Mouse (Mus musculus) urinary bladder, adult 18-20 months (tissue): ENCODE results near the gene Neurl1b.

Experiments
- DNase-seq, 2 experiments: peaks; one replicate each; pipeline ENCODE4 v3.0.0; 2022; ENCODE audit warnings: low spot score in 2 of 2, mixed read lengths in 2 of 2

Neurl1b gene

DNA sequence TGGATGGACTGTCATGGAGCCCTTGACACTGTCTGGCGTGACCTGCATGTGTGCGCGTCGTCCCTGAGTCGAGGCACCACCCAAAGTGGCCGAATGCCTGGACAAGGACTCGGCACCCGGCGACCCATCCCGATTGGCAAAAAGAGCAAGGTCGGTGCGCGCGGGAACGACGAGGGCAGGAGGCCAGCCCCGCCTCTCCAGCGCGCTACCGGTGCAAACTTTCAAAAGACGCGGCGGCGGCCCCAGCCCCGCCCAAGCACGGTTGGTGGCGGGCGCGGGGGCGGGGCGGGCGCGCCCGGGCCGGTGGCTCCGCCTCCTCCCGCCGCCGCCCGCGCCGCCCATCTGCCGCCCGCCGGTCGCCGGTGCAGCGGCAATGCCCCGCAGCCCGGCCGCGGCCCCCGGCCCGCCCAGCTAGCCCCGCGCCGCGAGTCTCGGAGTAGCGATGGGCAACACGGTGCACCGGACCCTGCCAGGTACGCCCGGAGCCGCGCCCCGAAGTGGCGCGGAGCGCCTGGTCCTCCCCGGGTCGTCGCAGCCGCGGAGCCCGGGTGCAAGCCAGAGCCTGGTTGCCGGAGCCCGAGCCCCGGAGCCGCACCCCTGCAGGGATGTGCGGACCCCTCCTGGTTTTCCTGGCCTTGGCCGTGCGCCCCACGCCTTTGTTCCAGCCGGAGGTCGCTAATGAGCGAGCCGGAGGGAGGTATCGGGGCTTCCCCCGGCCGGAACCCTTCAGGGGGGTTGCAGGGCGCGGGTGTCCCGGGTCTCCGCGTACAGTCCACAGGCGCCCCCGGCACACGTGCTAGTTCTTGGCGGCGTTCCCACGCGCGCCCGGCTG lies at the start of gene Neurl1b:
Neurl1b (plus strand) TSS at position 307 of the 832 bp plus-strand sequence.
- DNase-seq: peak in 1 of 2 experiments; percentile 52

DNA sequence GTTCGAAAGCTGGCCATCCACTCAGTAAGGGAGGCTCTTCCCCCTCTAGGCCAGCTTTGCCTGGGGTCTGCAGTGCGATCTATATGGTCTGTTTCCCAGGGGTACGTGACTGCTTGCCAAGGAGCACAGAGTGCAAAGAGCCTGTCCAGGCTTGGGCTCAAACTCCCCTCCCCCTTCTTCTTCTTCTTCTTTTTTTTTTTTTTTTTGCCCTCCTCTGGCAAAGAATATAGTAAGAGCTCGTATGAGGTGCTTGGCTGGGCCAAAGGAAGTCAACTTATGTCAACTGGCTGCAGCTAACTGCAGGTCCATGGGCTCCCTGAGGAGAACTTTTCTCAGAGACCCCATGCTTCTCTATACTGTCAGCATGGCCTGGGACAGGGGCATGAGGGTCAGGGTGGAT lies 47.8 kb upstream of the Neurl1b start:
- DNase-seq: no peak

DNA sequence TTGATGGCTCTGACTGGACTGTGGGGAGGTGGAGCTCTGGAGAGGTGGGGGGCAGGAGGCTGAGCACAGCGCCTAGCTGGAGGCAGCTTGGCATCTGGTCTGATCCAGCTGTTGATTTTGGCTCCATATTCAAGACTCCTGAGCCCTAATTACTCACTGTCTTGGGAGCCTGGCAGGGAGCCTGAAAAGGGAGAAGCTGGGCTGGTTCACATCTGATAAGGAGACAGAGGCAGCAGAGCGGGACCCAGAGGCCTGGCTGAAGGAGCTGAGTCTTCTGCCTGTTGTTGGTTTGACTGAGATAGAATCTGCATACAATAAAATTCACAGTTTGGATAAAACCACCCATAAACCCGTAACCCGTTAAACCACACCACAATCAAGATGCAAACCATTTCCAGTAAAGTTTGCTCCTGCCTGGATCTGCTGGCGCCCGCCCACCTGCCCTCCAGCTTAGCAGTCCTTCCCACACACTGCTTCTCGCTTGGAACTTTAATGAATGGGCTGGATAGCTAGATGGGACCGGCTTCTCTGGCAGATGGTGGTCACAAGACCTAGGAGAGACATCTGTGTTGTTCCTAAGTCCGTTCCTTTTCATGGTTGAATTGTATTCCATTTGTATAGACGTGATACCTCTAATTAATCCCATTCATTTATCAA lies 46.2 kb upstream of the Neurl1b start:
- peak; percentile 44 to 70 for DNase-seq

DNA sequence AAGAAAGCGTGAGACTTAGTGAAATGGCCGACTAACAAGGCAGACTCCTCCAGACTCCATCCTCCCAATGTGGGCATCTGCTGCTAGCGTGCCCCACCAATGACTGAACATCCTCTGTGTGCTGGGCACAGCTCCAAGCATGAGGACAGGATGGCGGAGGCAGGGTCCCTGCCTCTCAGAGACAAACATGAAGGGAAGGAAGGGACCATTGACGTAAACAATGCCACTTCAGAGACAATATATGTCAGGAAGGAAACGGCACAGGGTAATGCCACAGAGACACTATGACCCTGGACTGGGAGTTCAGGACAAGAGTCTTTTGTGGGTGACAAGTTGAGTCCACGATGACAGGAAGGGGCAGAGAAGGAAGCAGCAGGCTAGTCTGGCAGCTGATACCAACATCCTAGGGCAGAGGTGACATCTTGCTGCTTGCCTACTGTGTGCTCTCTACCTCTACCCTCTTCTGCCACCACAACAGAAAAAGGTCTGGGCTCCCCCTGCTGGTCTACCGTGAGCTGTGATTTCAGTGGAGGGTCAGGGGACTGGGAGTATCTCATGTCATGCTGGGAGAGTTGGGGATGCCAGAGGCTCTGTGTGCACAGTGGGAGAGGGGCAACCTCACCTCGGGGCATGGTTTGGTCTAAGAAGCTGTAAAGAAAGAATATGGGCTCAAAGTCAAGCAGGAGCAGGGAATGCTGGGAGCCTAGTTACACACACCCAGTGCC lies 43.9 kb upstream of the Neurl1b start:
- peak in 1 of 2 experiments; percentile 42 for DNase-seq

DNA sequence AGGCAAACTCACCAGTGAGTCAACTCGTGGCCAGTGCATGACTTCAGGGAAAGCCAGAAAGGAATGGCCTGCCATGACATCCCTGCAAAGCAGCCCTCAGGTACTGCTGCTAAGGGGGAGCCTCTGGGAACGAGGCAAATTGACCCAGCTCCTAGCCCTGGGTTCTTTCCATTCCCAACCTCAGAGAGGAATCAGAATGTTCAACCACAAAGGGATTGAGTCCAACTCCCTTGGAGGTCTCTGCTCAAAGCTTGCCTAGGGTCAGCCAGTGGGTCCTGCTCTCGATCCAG lies 43.4 kb upstream of the Neurl1b start:
- DNase-seq: no peak

DNA sequence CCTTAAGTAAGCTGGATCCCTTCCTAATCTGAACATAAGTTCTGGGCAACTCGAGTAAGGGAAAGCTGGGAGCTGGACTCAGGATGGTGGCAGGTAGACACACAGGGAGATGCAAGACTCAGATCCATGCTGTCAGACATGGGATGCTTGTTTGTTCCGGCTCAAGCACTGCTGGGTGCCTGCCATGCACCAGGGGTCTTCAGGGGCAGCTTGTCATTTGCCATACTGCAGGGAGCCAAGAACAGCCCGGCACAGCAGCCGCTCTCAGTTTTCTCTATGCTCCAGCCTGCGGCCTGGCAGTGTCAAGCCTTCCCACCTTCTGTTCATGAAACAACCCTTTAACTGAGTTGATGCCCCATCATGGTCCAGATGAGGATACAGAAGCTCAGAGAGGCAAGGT lies 41.4 kb upstream of the Neurl1b start:
- no peak for DNase-seq

DNA sequence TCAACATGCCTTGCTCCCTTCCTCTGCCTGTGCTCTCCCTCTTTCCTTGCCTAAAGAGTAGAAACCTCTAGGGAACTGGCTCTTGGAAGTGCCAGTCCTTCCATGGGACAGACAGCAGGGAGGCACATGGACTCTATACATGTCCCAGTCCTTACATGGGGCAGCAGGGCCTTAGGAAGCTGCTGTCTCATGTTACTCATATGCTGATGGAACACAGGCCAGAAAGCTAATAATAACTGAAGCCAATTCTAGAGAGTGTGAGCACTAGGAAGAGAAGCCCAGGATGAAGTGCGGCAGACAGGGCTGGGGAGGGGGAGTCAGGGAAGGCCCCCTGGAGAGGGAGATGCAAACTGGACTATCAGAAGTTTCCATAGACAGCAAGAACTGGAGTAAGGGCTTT lies 38.2 kb upstream of the Neurl1b start:
- DNase-seq: no peak

DNA sequence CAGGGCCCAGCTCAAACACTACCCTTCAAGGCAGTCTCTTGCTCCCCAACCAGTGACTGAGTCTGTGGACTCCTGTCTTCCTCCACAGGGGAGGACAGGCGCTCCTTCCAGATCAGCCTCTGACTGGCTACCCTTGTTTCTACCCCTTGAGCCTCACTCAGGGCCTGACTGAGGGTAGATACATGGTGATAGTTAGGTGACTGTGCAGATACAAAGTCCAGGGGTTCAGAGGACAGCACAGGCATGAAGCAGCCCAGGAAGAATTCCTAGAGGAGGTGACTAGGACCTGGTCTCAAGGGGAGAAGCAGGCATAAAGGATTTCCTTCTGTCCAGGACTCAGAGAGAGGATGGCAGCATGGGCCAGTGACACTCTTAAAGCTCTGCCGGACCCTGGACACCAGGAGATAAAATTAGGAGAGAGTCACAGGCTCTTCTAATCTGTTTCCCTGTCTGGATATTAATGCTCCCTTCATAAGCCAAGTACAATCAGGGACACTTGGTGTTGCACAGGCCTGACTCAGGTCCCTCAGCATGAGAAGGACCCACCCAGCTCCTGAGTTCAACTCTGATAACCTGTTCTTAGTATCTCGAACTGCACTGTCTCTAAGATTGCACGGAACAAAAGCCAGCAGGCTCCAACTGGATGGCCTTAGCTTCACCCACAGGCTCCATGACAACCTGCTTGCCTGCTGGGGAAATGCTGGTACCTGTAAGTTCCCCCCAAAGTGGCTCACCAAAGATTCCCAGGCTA lies 37.5 kb upstream of the Neurl1b start:
- no peak for DNase-seq

DNA sequence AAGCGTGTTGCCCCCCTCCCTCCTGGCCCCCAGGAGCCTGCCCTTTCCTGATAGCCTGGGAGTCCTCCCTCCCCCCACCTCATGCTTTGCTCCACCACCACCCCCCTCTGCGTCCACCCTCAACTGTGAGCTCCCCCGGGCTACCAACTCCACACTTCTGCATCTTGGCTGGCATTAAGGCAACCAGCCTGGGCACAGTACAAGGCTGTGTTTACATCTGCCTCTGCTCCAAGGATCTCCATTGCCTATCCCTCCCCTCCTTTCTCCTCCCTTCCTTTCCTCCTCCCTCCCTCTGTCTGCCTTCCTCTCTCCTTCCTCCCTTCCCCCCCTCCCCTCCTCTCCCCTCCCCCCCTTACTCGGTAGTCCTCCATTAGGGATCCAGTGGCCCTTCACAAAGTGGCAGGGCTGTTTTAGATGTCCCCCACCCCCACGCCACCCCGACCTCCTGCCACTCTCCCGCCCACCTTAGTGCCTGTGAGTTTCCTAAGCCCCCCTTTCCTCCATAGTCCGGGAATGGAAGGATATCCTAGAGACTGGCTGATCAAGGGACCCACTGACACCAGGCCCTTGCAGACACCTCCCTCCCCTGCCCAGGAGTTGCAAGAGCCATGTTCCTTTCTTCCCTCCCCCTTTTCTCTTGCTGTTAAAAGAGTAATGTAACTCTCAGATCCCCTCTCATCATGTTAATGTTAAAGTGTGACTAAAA lies 34.2 kb upstream of the Neurl1b start:
- DNase-seq: no peak

DNA sequence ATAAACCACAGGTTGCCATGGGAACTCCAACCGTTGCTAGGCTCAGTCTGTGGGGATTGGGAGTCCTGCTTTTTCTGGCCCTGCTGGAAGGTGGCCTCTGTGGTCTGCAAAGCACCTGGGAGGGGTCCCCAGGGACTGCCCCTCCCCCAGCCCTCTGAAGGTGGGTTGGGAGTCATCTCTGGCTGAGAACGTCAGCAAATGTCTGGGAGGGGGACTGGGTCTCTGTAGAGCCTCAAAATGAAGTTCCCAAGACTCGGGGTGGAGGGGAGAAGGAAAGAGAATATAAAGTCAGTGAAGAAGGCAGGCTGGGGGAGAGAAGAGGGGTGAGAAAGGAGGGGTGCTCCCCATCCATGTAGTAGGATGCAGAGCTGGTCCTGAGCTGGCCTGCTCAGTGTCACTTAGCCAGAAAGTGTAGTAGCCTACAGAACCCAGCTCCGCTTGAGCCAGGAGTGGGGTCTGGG lies 33.6 kb upstream of the Neurl1b start:
- no peak for DNase-seq

DNA sequence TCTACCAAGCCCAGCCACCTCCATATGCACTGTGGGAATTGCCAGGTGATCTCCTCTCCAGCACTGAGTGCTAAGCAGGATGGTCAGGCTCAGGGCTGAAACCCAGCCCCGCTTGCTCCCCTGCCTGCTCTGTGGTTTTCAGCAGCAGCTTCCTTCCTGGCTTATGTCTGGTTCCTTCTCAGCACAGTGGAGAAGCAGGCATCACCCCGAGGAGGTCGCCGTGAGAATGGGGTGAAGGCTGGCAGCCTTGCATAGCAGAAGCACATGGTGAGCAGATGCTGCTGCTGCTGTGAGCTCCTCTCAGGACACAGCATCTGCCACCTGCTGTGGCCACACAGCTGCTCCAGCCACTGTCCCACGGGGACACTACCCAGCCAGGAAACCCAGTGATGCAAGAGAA lies 33.0 kb upstream of the Neurl1b start:
- DNase-seq: no peak

DNA sequence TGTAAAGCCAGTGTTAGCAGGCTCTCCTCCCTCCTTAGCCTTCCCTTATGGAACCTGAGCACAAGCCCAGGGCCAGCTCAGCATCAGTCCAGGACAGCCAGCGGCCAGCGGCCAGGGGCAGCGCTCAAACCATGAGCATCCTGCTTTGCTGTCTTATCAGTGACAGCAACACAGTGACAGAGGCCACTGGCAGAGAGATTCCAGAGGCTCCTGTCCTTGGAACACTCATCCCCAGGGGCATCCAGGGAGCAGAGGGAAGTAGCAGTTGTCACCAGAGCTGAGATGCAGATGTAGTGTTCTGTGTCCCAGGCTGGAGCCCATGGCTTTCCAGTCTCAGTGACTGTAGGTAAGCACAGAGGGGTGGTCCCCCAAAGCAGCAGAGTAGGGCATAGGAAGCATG lies 32.5 kb upstream of the Neurl1b start:
- DNase-seq: no peak

DNA sequence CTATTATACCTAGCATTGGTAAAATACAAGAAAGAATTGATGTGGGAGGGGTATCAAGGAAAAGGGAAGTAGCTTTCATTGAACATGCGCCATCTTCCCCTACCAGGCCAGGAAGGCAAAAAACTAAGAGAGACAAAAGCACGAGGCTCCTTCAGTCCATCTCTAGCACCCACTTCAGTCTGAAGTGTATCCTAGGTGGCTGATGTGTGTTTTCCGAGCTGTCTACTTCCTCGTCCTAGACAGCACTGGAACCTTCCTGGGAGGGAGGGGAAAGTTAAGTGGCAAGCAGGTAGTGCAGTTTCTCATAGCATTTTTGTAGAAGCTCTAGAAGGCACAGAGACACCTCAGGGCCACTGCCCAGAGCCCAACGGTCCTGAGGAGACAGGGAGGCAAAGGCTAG lies 31.9 kb upstream of the Neurl1b start:
- DNase-seq: no peak

DNA sequence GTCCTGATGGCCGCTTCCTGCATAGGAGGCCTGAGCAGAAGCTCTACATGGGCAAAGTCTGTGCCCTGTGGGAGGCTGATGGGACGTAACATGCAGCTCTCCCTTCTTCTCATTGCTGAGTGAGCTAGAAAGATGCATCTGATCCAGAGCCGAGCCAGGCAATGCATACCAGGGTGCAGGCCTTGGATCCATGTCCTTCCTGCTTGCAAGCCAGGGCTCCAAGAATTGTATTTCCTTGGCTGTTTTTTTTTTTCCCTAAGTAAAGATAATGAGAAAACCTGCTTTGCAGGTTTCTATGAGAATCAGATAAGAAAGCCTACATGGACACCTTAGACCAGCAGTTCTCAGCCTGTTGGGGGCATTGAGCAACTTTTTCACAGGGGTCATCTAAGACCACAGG lies 30.5 kb upstream of the Neurl1b start:
- no peak for DNase-seq

DNA sequence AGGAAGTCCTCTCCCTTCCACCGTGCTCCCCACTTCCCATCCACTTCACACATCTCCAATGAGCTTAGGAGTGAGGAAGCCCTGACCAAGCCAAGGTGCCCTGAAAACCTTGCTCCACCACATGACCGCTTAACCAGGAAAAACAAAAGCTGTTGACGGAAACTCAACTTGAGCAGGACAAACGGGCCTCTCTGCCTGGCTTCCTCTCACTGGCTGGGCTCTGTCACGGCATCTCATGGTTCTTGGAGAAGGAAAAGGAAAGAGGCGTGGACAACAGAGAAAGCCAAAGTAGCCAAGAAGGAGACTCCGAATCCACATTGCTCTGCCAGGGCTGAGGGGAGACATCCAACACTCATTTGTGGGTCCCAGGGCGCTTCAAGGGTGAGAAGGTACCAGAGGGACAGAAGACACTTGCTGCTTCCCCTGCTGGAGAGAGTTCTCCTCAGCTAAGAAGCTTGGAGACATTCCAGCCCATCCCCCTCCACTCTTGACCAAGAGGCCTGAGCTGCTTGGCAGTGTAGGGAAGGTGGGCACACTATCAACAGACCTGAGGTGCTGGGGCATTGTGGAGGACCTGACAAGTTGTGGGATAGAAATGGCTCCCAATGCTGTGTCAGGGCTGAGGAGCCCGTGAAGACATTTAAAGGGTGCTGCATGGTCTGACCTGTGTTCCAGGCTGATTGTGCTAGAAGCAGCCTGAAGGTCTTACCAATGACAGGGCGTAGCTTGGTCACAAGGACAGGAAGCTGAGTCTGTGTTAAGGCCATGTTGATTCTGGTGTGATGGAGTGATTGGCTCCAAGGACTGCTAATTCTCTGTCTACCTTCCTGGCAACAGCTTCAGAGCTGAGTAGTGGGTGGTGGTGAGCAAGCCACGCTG lies 29.1 kb upstream of the Neurl1b start:
- no peak for DNase-seq

DNA sequence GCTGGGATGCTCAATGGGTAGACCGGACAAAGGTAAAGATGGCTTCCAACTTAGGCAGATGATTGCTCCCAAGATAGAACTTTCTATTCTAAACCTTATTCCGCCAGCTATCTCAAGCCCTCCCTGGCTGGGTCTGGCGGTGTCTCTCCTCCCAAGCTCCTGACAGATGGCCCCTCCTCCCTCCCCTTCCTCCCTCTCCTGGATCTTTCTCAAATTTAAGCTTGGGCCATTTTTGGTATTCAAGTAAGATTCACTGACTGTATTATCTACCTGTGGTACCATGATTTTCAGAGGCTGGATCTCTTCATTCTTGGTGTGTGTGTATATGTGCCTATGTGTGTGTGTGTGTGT lies 28.5 kb upstream of the Neurl1b start:
- DNase-seq: no peak

DNA sequence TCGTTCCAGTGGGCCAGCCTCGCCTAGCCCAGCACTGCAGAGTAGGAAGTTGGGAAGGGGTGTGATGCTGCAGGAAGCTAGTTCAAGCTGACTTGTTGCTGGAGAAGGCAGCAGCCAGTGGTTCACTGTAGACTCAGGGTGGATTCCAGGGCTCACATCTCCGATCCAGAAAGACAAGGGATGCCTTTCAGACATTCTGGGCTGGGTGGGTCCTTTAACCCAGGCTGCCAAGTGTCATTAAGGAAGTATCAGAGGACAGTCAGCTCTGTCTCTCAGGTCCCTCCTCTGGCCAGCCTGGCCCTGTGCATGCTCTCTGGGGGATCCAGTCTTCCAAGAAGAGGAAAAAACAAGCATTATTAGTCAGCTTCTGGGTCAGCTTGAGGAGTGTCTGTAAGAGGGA lies 26.5 kb upstream of the Neurl1b start:
- no peak for DNase-seq

DNA sequence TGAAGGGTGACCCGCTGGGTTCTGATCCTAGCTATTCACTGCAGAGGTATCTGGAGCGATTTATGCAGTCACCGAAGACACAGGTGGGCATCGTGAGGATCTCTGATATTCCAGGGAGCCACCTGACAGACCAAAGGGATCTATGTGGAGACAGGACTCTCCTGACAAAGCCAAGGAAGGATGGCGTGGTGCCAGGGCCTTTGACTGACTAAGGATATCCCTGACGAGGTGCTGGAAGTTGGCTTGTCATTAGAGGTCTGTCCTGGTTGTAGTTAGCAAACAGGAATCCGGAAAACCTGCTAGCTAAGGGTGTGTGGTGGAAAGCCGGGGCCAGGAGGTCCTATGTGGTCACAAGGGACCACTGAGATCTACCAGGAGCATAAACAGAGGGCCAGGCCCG lies 25.4 kb upstream of the Neurl1b start:
- DNase-seq: no peak

DNA sequence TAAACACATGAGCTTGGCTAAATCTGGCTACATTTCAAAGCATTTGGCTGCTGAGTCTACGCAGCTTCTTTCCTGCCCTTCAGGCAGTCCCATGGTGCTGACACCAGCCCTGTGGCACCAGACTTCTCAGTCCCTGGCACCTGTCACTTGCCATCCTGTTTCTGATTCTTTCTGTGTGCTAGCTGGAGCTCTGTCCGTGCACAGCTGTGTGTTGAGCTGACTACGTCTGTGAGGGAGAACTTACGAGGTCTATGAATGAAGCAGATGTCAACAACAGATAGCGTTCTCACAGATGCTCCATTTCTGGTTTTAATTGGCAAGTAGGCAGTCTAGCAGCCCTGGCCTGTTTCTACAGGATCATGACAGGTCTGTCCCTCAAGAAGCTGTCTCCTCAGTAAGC lies 24.0 kb upstream of the Neurl1b start:
- no peak for DNase-seq

DNA sequence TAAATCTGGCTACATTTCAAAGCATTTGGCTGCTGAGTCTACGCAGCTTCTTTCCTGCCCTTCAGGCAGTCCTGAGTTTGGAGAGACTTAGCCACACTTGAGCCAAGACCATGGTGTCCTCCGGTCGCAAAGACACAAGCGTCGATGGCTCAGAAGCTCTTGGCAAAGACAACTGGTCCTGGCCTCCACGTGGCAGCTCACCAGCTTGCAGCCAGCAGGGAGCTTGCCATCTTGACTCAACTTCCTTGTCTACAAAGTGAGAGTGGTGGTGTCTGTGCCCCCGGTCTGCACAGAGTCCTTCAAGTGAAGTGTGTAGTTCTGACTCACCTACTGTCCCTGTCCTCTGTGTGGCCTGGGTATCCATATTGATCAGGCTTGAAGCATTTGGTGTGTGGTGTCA lies 22.3 kb upstream of the Neurl1b start:
- DNase-seq: no peak

DNA sequence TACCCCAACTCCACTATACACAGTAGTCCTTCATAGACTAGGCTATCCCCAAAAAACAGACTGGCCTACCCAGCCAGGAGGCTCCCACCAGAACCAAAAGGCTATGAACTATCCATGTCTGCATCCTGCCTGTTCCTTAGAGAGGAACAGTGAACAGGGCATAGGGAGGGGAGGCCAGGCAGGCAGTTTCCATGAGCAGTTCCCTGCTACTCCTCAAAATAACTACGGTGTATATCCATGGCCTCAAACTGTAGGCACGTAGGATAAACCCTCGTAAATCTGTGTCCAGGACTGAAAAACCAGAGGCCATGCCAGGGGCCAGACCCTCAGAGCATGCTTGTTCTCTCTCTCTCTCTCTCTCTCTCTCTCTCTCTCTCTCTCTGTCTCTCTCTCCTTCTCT lies 17.9 kb upstream of the Neurl1b start:
- no peak for DNase-seq
